Mouse (Mus musculus): ENCODE measurements around the gene 1700034I23Rik.

DNA sequence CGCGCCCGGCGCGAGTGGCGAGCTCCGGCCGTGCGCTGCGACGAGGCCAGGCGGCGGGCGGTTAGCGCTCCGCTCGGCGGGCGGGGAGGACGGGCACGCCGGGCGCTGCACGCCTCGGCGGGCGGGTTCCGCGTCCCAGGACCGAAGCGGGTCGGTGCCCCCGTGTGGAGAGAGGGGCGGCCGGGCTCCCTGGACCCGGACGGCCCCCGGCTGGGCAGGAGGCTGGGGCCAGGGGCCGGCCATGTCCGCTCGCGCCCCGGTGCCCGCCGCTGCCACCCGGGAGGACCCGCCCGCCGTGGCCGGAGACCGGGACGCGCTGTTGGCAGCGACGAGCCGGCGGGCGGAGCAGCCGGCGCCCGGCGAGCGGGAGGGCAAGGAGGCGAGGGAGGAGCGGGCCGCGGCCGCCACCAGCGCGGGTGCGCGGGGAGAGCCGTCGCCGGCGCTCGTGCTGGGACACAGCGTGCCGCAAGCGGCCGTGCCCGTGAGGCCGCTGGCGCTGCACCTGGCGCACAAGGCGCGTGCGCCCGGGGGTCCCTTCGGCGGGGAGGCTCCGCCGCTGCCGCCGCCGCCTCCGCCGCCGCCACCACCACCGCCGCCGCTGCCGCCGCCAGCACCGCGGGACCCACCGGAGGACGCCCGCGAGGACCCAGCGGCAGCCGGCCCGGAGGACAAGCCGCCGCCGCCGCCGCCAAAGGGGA lies 47.7 kb upstream of the 1700034I23Rik start:
- TF ChIP-seq CTCF (IDR thresholded peaks at IDR 0.05; ENCODE audit: low read depth, low read length), result no peak
- TF ChIP-seq POLR2A (IDR thresholded peaks at IDR 0.05; ENCODE audit: extremely low read depth, insufficient read depth, low read length), result no peak

Measured in liver, adult 2 months (tissue).